18 mouse cellular contexts compared by ENCODE assay signal in the genomic region with DNA sequence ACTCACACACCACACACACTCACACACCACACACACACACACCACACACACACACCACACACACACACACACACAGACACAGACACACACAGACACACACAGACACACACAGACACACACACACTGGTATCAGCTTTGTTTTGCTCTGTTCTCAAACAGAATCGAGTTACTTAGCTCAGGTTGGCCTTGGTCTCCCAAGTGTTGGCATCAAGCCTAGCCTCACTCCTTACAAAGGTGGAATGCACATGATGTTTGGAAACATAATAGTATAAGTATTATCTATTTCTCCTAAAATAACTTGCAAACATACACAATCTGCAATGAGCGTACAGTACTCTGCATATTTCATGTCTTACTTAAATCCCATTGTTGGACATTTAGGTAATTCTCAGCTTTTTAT. TPM values are rescaled to one million over a fixed set of nuclear protein-coding genes. Genes with fewer than 3 reads are reported as not detected.
A peak's percentile ranks its signal among the peaks of the same experiment; 100 is the strongest.
DNase-seq lines count a peak whose midpoint lies in the region; ATAC-seq and TF ChIP-seq lines count a peak whose summit lies in the region.
"Had no signal": no experiment of that assay in that cellular context is flagged by ENCODE, and none has a peak within 500 bp of the region (broad histone marks: within the 10 kb centered on the region; RNA-seq: fewer than 3 reads in every experiment).

No protein-coding gene starts in this region.

- no peaks in the 10 kb centered on the region for H3K36me3 ChIP-seq in limb, embryonic 13.5 days
- H3K36me3 ChIP-seq in kidney, adult 2 months (ENCODE audit: control insufficient read depth, insufficient read depth, low read length): no peaks in the 10 kb centered on the region
- H3K36me3 ChIP-seq: forebrain, embryonic 12.5 days had no signal

- H3K9ac ChIP-seq in limb, embryonic 13.5 days: no peak overlapping the region
- H3K9ac ChIP-seq: forebrain, embryonic 12.5 days had no signal

- no peak for TF ChIP-seq POLR2A in kidney, adult 2 months (IDR thresholded peaks at IDR 0.05; ENCODE audit: low read depth, low read length)

- H3K4me1 ChIP-seq in limb, embryonic 13.5 days: peaks cover 56% of the 10 kb centered on the region
- no peaks in the 10 kb centered on the region for H3K4me1 ChIP-seq in kidney, adult 2 months (ENCODE audit: control insufficient read depth, insufficient read depth, low read length)

- H3K27ac ChIP-seq in left cerebral cortex, adult 2 months: no peak overlapping the region
- H3K27ac ChIP-seq in limb, embryonic 13.5 days: no peak overlapping the region
- no peak overlapping the region for H3K27ac ChIP-seq in kidney, adult 2 months (ENCODE audit: insufficient read depth, low read depth, low read length)
- H3K27ac ChIP-seq: forebrain, embryonic 12.5 days had no signal

- DNase-seq in adrenal gland, postnatal 14 days: peak; percentile 27
- DNase-seq in adrenal gland, adult 8-10 months: no peak
- no peak for DNase-seq in left cerebral cortex, adult 2 months (ENCODE audit: extremely low spot score in 1 of 2, low spot score in 2 of 2)
- DNase-seq in left cerebral cortex, adult 9 months (ENCODE audit: low spot score in 2 of 2): no peak
- DNase-seq in 3T3-L1 (ENCODE audit: low read depth, low spot score): peak; percentile 44
- no peak for DNase-seq in cerebellum, postnatal 25 days
- DNase-seq in kidney, adult 2 months: no peak
- DNase-seq: heart, postnatal 36 days; kidney, postnatal 14 days; lung, postnatal 14 days; thymus, postnatal 4 days had no signal

- peak overlapping the region; percentile 18; the same call in 1 of the 2 replicates for H3K4me3 ChIP-seq in left cerebral cortex, adult 2 months
- peak overlapping the region; percentile 74 for H3K4me3 ChIP-seq in limb, embryonic 13.5 days
- no peak overlapping the region for H3K4me3 ChIP-seq in kidney, adult 2 months (ENCODE audit: insufficient read depth, low read depth, low read length)
- H3K4me3 ChIP-seq: forebrain, embryonic 12.5 days had no signal

- intact Hi-C loops in left cerebral cortex, adult 2 months (cut with DNase I): no loop called here

- no peaks in the 10 kb centered on the region for H3K9me3 ChIP-seq in limb, embryonic 13.5 days
- H3K9me3 ChIP-seq: forebrain, embryonic 12.5 days had no signal

- TF ChIP-seq CTCF in left cerebral cortex, adult 2 months (IDR thresholded peaks at IDR 0.05): no peak
- TF ChIP-seq CTCF in kidney, adult 2 months (conservative IDR thresholded peaks at IDR 0.05; ENCODE audit: insufficient read depth, insufficient read length, low read depth, low read length): no peak

- peak overlapping the region; percentile 90 for H3K4me2 ChIP-seq in limb, embryonic 13.5 days (replicated peaks)

- WGBS in limb, embryonic 13.5 days: 64% methylated on average over 2 of the region's 2 CpGs
- WGBS in kidney, adult 2 months: 63% methylated on average over 2 of the region's 2 CpGs

- no peaks in the 10 kb centered on the region for H3K27me3 ChIP-seq in limb, embryonic 13.5 days
- no peaks in the 10 kb centered on the region for H3K27me3 ChIP-seq in kidney, adult 2 months (replicated peaks; ENCODE audit: control insufficient read depth, insufficient read depth, low read length)

- ATAC-seq in limb, embryonic 13.5 days (ENCODE audit: low FRiP score, low read depth): no peak

RNA-seq across cellular contexts. Expression of gene Antxr1, which starts 3.2 kb away (rescaled TPM):
- 24.9 and 26.5 TPM in 2 replicates for total RNA-seq in adrenal gland, postnatal 14 days (2021)
- total RNA-seq in adrenal gland, adult 8-10 months (2022): 10 to 100 TPM; 13.9 to 22.5 (median 18.3) TPM
- 10 to 100 TPM; 12.7 to 15.7 TPM for total RNA-seq in left cerebral cortex, adult 2 months (2021)
- 20.2 and 21.1 TPM in 2 replicates for polyA plus RNA-seq in limb, embryonic 13.5 days (2015; fragmentation: Nextera tagmentation; extraction: Ambion mirVana)
- 2.0 and 2.5 TPM in 2 replicates for polyA plus RNA-seq in kidney, adult 2 months (2012; rRNA removed)
- total RNA-seq: monocyte, adult 5-6 weeks had no signal

RNA-seq across cellular contexts. Expression of gene Gkn1, which starts 18.4 kb away (rescaled TPM):
- total RNA-seq in adrenal gland, postnatal 14 days (2021): not detected in 2 replicates
- total RNA-seq in adrenal gland, adult 8-10 months (2022): not detected
- total RNA-seq in left cerebral cortex, adult 2 months (2021): under 1 TPM in 1 of 2 experiments, not detected in 1; 0.27 TPM
- not detected in 2 replicates for polyA plus RNA-seq in limb, embryonic 13.5 days (2015; fragmentation: Nextera tagmentation; extraction: Ambion mirVana)
- polyA plus RNA-seq in kidney, adult 2 months (2012; rRNA removed): 0.10 and 0.48 TPM in 2 replicates
- total RNA-seq: common myeloid progenitor, adult 5-6 weeks; ES-E14; gastrocnemius, adult 8-10 months; heart, postnatal 36 days; monocyte, adult 5-6 weeks had no signal
- polyA plus RNA-seq: forebrain, embryonic 12.5 days had no signal

RNA-seq across cellular contexts. Expression of gene Gkn2, which starts 40.8 kb away (rescaled TPM):
- total RNA-seq in adrenal gland, postnatal 14 days (2021): not detected in 2 replicates
- total RNA-seq in adrenal gland, adult 8-10 months (2022): not detected
- not detected for total RNA-seq in left cerebral cortex, adult 2 months (2021)
- polyA plus RNA-seq in limb, embryonic 13.5 days (2015; fragmentation: Nextera tagmentation; extraction: Ambion mirVana): not detected in 2 replicates
- polyA plus RNA-seq in kidney, adult 2 months (2012; rRNA removed): not detected in 2 replicates
- total RNA-seq: common myeloid progenitor, adult 5-6 weeks; ES-E14; gastrocnemius, adult 8-10 months; heart, postnatal 36 days; left cerebral cortex, postnatal 14 days; monocyte, adult 5-6 weeks had no signal
- polyA plus RNA-seq: forebrain, embryonic 12.5 days had no signal

RNA-seq across cellular contexts. Expression of gene Gkn3, which starts 56.4 kb away (rescaled TPM):
- total RNA-seq in adrenal gland, postnatal 14 days (2021): 1.2 and 1.4 TPM in 2 replicates
- total RNA-seq in adrenal gland, adult 8-10 months (2022): under 1 TPM in 2 of 4 experiments, not detected in 2; 0.59 to 0.99 TPM
- 1 to 10 TPM; 2.5 to 4.9 TPM for total RNA-seq in left cerebral cortex, adult 2 months (2021)
- polyA plus RNA-seq in limb, embryonic 13.5 days (2015; fragmentation: Nextera tagmentation; extraction: Ambion mirVana): 0.69 and 0.92 TPM in 2 replicates
- 0.58 and 1.5 TPM in 2 replicates for polyA plus RNA-seq in kidney, adult 2 months (2012; rRNA removed)
- total RNA-seq: common myeloid progenitor, adult 5-6 weeks; ES-E14; monocyte, adult 5-6 weeks had no signal

Comparison
In these comparisons a context has a peak if more than half of its experiments do, and no peak if none do; other contexts are left out.
1. DNase-seq: peak in adrenal gland, postnatal 14 days (single experiment) and 3T3-L1 (single experiment); none in adrenal gland, adult 8-10 months (single experiment), left cerebral cortex, adult 2 months (0 of 2), left cerebral cortex, adult 9 months (0 of 2), cerebellum, postnatal 25 days (0 of 2) and kidney, adult 2 months (single experiment).